Mouse (Mus musculus) stomach, postnatal 0 days (tissue): ENCODE results near the gene Edf1. TPM values are rescaled to one million over a fixed set of nuclear protein-coding genes. Genes with fewer than 3 reads are reported as not detected.

Source experiments
- ATAC-seq: fragments of 200-750 bp; cut with Nextera tagmentation; 2 replicates; pipeline ENCODE4 v1.8.0; 2017; ENCODE audit not compliant: low FRiP score, low TSS enrichment
- DNase-seq: peaks from one replicate; pipeline ENCODE4 v3.0.0-alpha.2; 2016; ENCODE audit warnings: low spot score
- H3K27ac ChIP-seq: fragments of 300-500 bp; sonication (generic); replicated peaks from 2 replicates; pipeline ENCODE4 v1.5.1; 2014; ENCODE audit warnings: mild to moderate bottlenecking, control low read depth
- H3K27me3 ChIP-seq: fragments of 300-500 bp; sonication (generic); 2 replicates; pipeline ENCODE4 v1.6.1; 2014; ENCODE audit warnings: low read length; ENCODE audit not compliant: control insufficient read depth, insufficient read depth
- H3K36me3 ChIP-seq: fragments of 300-500 bp; sonication (generic); 2 replicates; pipeline ENCODE4 v1.6.1; 2014; ENCODE audit warnings: low read length, mixed read lengths; ENCODE audit not compliant: control insufficient read depth, insufficient read depth
- H3K4me1 ChIP-seq: fragments of 300-500 bp; sonication (generic); replicated peaks from 2 replicates; pipeline ENCODE4 v1.6.1; 2014; ENCODE audit warnings: antibody characterized with exemption; ENCODE audit not compliant: control insufficient read depth, insufficient read depth
- H3K4me2 ChIP-seq: fragments of 300-500 bp; sonication (generic); replicated peaks from 2 replicates; pipeline ENCODE4 v1.6.1; 2014; ENCODE audit warnings: low read depth, mild to moderate bottlenecking, control low read depth, moderate library complexity
- H3K4me3 ChIP-seq: fragments of 300-500 bp; sonication (generic); 2 replicates; pipeline ENCODE4 v1.5.1; 2014; ENCODE audit warnings: low read depth, low read length, control low read depth
- H3K9ac ChIP-seq: fragments of 300-500 bp; sonication (generic); 2 replicates; pipeline ENCODE4 v1.6.1; 2014; ENCODE audit warnings: mild to moderate bottlenecking, low read length, control low read depth, mixed read lengths
- H3K9me3 ChIP-seq: fragments of 300-500 bp; sonication (generic); 2 replicates; pipeline ENCODE4 v1.6.1; 2016; ENCODE audit warnings: low read length; ENCODE audit not compliant: control insufficient read depth
- CTCF ChIP-seq: IDR thresholded peaks from 2 replicates; pipeline ENCODE4 v1.5.1; 2016; ENCODE audit warnings: antibody characterized with exemption, low read depth, mild to moderate bottlenecking, moderate library complexity
- EP300 ChIP-seq: optimal IDR thresholded peaks from 2 replicates; pipeline ENCODE3; 2016; ENCODE audit warnings: antibody characterized with exemption
- WGBS: fragments of 180-500 bp; shearing (Covaris S2); extraction: QIAGEN DNeasy Blood & Tissue Kit; methylation state at CpG from one replicate; pipeline ENCODE4 v1.1.7; 2014; 5-methylcytosine and 5-hydroxymethylcytosine counted together
- polyA plus RNA-seq: library from polyadenylated mRNA; unstranded; fragments of >200 nt; fragmentation: Nextera tagmentation; extraction: Ambion mirVana; gene quantifications from 2 replicates; pipeline ENCODE4 v1.2.1, GENCODE M21; 2015

Gene Edf1
- polyA plus RNA-seq, 1 experiment from 2014 or later = 351 TPM

DNA sequence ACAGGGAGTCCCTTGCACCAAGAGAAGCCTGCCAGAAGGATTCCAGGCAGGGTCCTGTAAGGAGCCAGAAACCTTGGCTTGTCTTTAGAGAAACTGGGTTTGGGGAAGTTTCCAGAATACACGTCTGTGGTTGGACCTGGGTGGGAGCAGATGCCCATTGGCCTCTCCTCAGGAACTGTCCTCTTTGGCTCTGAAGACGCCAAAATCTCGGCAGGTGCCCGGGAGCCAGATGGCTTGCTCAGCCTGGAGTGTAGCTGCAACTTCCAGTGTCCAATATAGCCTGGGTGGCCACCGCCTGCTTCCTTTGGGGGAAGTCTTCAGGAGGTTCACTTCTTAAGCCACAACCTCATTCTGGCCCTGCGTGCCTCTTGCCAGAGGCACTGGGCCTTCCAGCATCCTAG is 24.3 kb downstream of the Edf1 start:
- no peak for ATAC-seq

GRCm38 (mm10) chr2:25582466-25583119 is 24.9 kb downstream of the Edf1 start:
- H3K4me3 ChIP-seq = no peak overlapping the region
- 0 out of 2 replicates have a peak overlapping the region, but pooled peaks have one; percentile 38 for H3K9ac ChIP-seq
- TF ChIP-seq EP300 (no peak), CTCF (0 out of 2 replicates have a peak, but pooled peaks have one; percentile 3)
- no peak overlapping the region for H3K27ac ChIP-seq
- ATAC-seq (0 out of 2 replicates have a peak, but pooled peaks have one; percentile 9), DNase-seq (peak; percentile 46)
- peaks cover 7% of the 10 kb centered on the region for H3K36me3 ChIP-seq
- H3K9me3 ChIP-seq = no peaks in the 10 kb centered on the region
- H3K4me1 ChIP-seq = peaks cover 8% of the 10 kb centered on the region; the same call in 1 of the 2 replicates
- peaks cover 19% of the 10 kb centered on the region for H3K27me3 ChIP-seq
- no peak overlapping the region for H3K4me2 ChIP-seq
- WGBS = 45% methylated on average over 12 of the region's 12 CpGs

More for the DNA sequence above, 24.3 kb downstream of the Edf1 start:
- Histone ChIP-seq H3K4me3 (peak overlapping the region; percentile 32; the same call in 1 of the 2 replicates), H3K4me1 (peaks cover 8% of the 10 kb centered on the region; the same call in 1 of the 2 replicates), H3K9ac (peak overlapping the region; percentile 38; the same call in 1 of the 2 replicates), H3K4me2 (peak overlapping the region; percentile 67), H3K9me3 (no peaks in the 10 kb centered on the region), H3K27me3 (peaks cover 20% of the 10 kb centered on the region), H3K27ac (no peak overlapping the region), H3K36me3 (peaks cover 7% of the 10 kb centered on the region)
- TF ChIP-seq CTCF (no peak), EP300 (no peak)
- WGBS = 26% methylated on average over 6 of the region's 6 CpGs
- DNase-seq = no peak

DNA sequence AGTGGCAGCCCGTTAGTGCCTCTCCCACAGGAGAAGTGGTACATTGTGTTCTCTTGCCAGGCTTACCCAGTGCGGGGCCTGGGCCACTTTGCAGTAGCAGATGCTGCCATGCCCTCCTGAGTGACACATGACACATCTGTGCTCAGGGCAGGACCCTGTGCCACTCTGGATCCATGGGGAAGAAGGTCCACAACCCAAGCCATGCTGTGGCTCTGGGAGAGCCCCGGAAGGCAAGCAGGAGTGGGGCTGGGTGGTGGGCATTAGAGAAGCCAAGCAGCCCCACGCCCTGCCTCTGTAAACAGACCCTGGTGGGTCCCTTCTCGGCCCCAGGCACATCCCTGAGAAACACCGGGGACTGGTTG is 25.5 kb downstream of the Edf1 start:
- H3K9me3 ChIP-seq = no peaks in the 10 kb centered on the region
- no peak for DNase-seq
- H3K4me3 ChIP-seq = no peak overlapping the region
- 67% methylated on average over 6 of the region's 6 CpGs for WGBS
- H3K4me2 ChIP-seq = no peak overlapping the region
- ATAC-seq = no peak
- no peak overlapping the region for H3K27ac ChIP-seq
- H3K4me1 ChIP-seq = peaks cover 8% of the 10 kb centered on the region; the same call in 1 of the 2 replicates
- H3K9ac ChIP-seq = no peak overlapping the region
- peaks cover 15% of the 10 kb centered on the region for H3K27me3 ChIP-seq
- TF ChIP-seq CTCF (no peak), EP300 (no peak)
- peaks cover 7% of the 10 kb centered on the region for H3K36me3 ChIP-seq

- ATAC-seq (no peak), DNase-seq (no peak)
- H3K4me1 ChIP-seq = peaks cover 8% of the 10 kb centered on the region; the same call in 1 of the 2 replicates
- H3K4me3 ChIP-seq = no peak overlapping the region
- no peaks in the 10 kb centered on the region for H3K9me3 ChIP-seq
- H3K4me2 ChIP-seq = no peak overlapping the region
- no peak for TF ChIP-seq CTCF
- TF ChIP-seq EP300 = no peak
- WGBS = 44% methylated on average over 3 of the region's 4 CpGs
- no peak overlapping the region for H3K9ac ChIP-seq
- no peak overlapping the region for H3K27ac ChIP-seq
- peaks cover 7% of the 10 kb centered on the region for H3K36me3 ChIP-seq
- peaks cover 15% of the 10 kb centered on the region for H3K27me3 ChIP-seq
Observed at GRCm38 (mm10) chr2:25583571-25583970, 25.9 kb downstream of the Edf1 start.

- Histone ChIP-seq H3K9me3 (no peaks in the 10 kb centered on the region), H3K9ac (no peak overlapping the region), H3K4me1 (peaks cover 8% of the 10 kb centered on the region; the same call in 1 of the 2 replicates), H3K4me3 (no peak overlapping the region), H3K27ac (no peak overlapping the region), H3K4me2 (no peak overlapping the region), H3K36me3 (peaks cover 7% of the 10 kb centered on the region), H3K27me3 (peaks cover 9% of the 10 kb centered on the region)
- TF ChIP-seq CTCF = no peak
- no peak for TF ChIP-seq EP300
- no peak for ATAC-seq
- 82% methylated on average over 3 of the region's 3 CpGs for WGBS
- DNase-seq = no peak
Observed at GRCm38 (mm10) chr2:25584152-25584551, 26.5 kb downstream of the Edf1 start.

- no peak for TF ChIP-seq CTCF
- TF ChIP-seq EP300 = no peak
- peaks cover 5% of the 10 kb centered on the region; the same call in 1 of the 2 replicates for H3K4me1 ChIP-seq
- H3K4me2 ChIP-seq = no peak overlapping the region
- no peak for ATAC-seq
- no peak overlapping the region for H3K27ac ChIP-seq
- no peaks in the 10 kb centered on the region for H3K9me3 ChIP-seq
- H3K4me3 ChIP-seq = no peak overlapping the region
- H3K36me3 ChIP-seq = peaks cover 7% of the 10 kb centered on the region
- WGBS = 73% methylated on average over 4 of the region's 4 CpGs
- peaks cover 2% of the 10 kb centered on the region for H3K27me3 ChIP-seq
- no peak overlapping the region for H3K9ac ChIP-seq
- DNase-seq = no peak
Observed at GRCm38 (mm10) chr2:25584856-25585255, 27.2 kb downstream of the Edf1 start.
